Mouse (Mus musculus): Measurements from ENCODE around the gene Senp6.

DNA sequence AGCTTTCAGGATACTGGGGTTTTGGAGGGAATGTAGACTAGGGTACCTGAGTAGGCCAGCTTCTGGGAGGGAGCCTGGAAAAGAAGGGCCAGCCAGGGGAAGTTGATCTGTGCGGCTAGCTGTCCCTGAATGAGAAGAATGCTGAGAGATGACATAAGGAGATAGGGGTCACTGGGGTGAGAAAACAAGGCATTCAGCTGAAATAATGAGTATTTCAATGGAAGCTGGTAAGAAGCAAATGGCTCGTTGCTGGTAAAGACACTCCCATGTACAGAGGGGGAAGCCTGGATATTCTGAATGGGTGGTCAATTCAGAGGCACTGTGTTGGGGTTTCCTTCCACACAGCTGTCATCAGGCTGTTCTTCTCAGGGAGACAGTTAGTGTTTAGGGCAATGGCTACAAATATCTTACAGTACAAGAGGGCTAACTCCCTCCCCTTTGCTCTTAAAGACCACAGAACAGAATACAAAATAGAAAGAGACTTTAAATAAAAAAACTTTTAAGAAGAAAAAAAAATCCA is 27.3 kb upstream of the Senp6 start:
- TF ChIP-seq CTCF (IDR thresholded peaks at IDR 0.05; ENCODE audit: low read depth, low read length) (no peak), GATA2 (IDR thresholded peaks at IDR 0.05; ENCODE audit: borderline replicate concordance, low read depth, low read length) (no peak)

Measured in G1E (cell line).